Mouse (Mus musculus): ENCODE measurements around the gene Ccdc93. TPM values are rescaled to one million over a fixed set of nuclear protein-coding genes. Genes with fewer than 3 reads are reported as not detected.

Gene Ccdc93
- total and polyA plus RNA-seq, 3 experiments, result 21.3 to 21.5 TPM; not detected in 1

DNA sequence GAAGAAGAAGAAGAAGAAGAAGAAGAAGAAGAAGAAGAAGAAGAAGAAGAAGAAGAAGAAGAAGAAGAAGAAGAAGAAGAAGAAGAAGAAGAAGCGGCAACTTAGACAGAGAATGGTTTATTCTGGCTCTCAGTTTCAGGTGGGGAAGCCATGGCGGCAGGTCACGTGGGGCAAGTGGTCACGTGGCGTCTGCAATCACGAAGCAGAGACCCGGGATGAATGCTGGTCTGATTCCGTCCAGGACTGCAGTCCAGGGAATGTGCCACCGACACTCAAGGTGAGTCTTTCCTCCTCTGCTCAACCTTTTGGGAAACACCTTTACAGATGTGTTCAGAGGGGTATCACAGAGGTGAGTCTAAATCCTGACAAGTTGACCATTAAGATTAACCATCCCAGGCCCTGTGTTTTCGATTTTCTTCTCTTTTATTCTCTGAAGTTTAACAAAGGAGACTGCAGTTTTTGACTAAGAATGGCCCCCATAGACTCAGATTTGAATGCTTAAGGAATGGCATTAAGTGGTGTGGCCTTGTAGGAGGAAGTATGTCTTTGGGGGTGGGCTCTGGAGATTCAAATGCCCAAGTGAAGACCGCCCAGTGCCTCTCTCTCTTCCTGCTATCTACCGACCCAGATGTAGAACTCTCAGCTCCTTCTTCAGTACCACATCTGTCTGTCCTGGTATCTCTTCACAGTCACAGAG, 11.1 kb upstream of the Ccdc93 start:
- H3K79me2 ChIP-seq (ENCODE audit: control insufficient read depth, insufficient read depth, low read length, poor library complexity), result no peaks in the 10 kb centered on the region
- H3K27me3 ChIP-seq (ENCODE audit: control insufficient read depth in 1 of 2, insufficient read depth in 2 of 2, low read length in 2 of 2), result no peaks in the 10 kb centered on the region
- TF ChIP-seq ZKSCAN1 (IDR thresholded peaks at IDR 0.05; ENCODE audit: low read depth, low read length), result no peak
- TF ChIP-seq MAFK (IDR thresholded peaks at IDR 0.05; ENCODE audit: borderline replicate concordance, low read depth, low read length), result no peak
- TF ChIP-seq EP300 (IDR thresholded peaks at IDR 0.05; ENCODE audit: low read depth in 1 of 2, low read length in 2 of 2), result no peak
- TF ChIP-seq CTCF (IDR thresholded peaks at IDR 0.05 in 2 of 3, conservative IDR thresholded peaks at IDR 0.05 in 1 of 3; ENCODE audit: control insufficient read depth in 1 of 3, insufficient read depth in 1 of 3, low read depth in 2 of 3, low read length in 3 of 3, poor library complexity in 1 of 3, severe bottlenecking in 1 of 3), result no peak
- no peak for TF ChIP-seq MYB (IDR thresholded peaks at IDR 0.05; ENCODE audit: low read depth, low read length)
- no peak for TF ChIP-seq ETS1 (IDR thresholded peaks at IDR 0.05; ENCODE audit: low read depth, low read length)
- no peak for TF ChIP-seq SMC3 (IDR thresholded peaks at IDR 0.05; ENCODE audit: low read depth, low read length)
- no peak for TF ChIP-seq MXI1 (IDR thresholded peaks at IDR 0.05; ENCODE audit: low read depth, low read length)
- TF ChIP-seq HCFC1 (IDR thresholded peaks at IDR 0.05; ENCODE audit: low read depth, low read length), result no peak
- no peak for TF ChIP-seq MYC (IDR thresholded peaks at IDR 0.05; ENCODE audit: low read depth, low read length)
- no peak overlapping the region for H3K27ac ChIP-seq (ENCODE audit: control insufficient read depth, low read depth, low read length)
- H3K4me3 ChIP-seq (ENCODE audit: control insufficient read depth in 1 of 2, insufficient read depth in 1 of 2, low read depth in 2 of 2, low read length in 2 of 2), result no peak overlapping the region
- H3K9ac ChIP-seq (ENCODE audit: control insufficient read depth, low read depth, low read length, poor library complexity, severe bottlenecking), result no peak overlapping the region
- no peaks in the 10 kb centered on the region for H3K4me1 ChIP-seq (ENCODE audit: control insufficient read depth in 1 of 2, insufficient read depth in 2 of 2, low read length in 2 of 2)
- no peaks in the 10 kb centered on the region for H3K9me3 ChIP-seq (replicated peaks; ENCODE audit: insufficient read depth, low read length)
- no peak for DNase-seq (ENCODE audit: low read depth, low spot score)
- H3K36me3 ChIP-seq (ENCODE audit: control insufficient read depth in 1 of 2, insufficient read depth in 2 of 2, low read length in 2 of 2), result no peaks in the 10 kb centered on the region

- H3K79me2 ChIP-seq (ENCODE audit: control insufficient read depth, insufficient read depth, low read length, poor library complexity), result peaks cover 21% of the 10 kb centered on the region
- peak overlapping the region; percentile 84 to 97 for H3K4me3 ChIP-seq (ENCODE audit: control insufficient read depth in 1 of 2, insufficient read depth in 1 of 2, low read depth in 2 of 2, low read length in 2 of 2)
- H3K27ac ChIP-seq (ENCODE audit: control insufficient read depth, low read depth, low read length), result no peak overlapping the region
- H3K4me1 ChIP-seq (ENCODE audit: control insufficient read depth in 1 of 2, insufficient read depth in 2 of 2, low read length in 2 of 2), result peaks cover 0 to 17% of the 10 kb centered on the region in 2 experiments; a peak in 2 of 4 replicates
- peak; percentile 37 for DNase-seq (ENCODE audit: low read depth, low spot score)
- H3K9me3 ChIP-seq (replicated peaks; ENCODE audit: insufficient read depth, low read length), result no peaks in the 10 kb centered on the region
- H3K27me3 ChIP-seq (ENCODE audit: control insufficient read depth in 1 of 2, insufficient read depth in 2 of 2, low read length in 2 of 2), result no peaks in the 10 kb centered on the region
- H3K36me3 ChIP-seq (ENCODE audit: control insufficient read depth in 1 of 2, insufficient read depth in 2 of 2, low read length in 2 of 2), result peaks cover 0 to 10% of the 10 kb centered on the region in 2 experiments; a peak in 2 of 4 replicates
- peak overlapping the region; percentile 55 for H3K9ac ChIP-seq (ENCODE audit: control insufficient read depth, low read depth, low read length, poor library complexity, severe bottlenecking)
- 0 out of 2 replicates have a peak, but pooled peaks have one; percentile 19 for TF ChIP-seq MYC (IDR thresholded peaks at IDR 0.05; ENCODE audit: low read depth, low read length)
- peak; percentile 95 for TF ChIP-seq ZNF384 (IDR thresholded peaks at IDR 0.05; ENCODE audit: low read depth, low read length)
- no peak for TF ChIP-seq GATA1 (IDR thresholded peaks at IDR 0.05; ENCODE audit: low read depth, low read length)
- 0 out of 2 replicates have a peak, but pooled peaks have one; percentile 50 for TF ChIP-seq MXI1 (IDR thresholded peaks at IDR 0.05; ENCODE audit: low read depth, low read length)
- peak; percentile 41; the same call in 1 of the 2 replicates for TF ChIP-seq SIN3A (IDR thresholded peaks at IDR 0.05; ENCODE audit: low read length)
Measured at GRCm38 (mm10) chr1:121430183-121430937, 489 bp upstream of the Ccdc93 start.
